Mouse (Mus musculus): ENCODE data around the gene Saa2. TPM values are rescaled to one million over a fixed set of nuclear protein-coding genes. Genes with fewer than 3 reads are reported as not detected.

Gene Saa2
- total and polyA plus RNA-seq, 3 experiments, result not detected

- Histone ChIP-seq H3K4me3 (ENCODE audit: control insufficient read depth in 1 of 2, insufficient read depth in 1 of 2, low read depth in 2 of 2, low read length in 2 of 2) (no peak overlapping the region), H3K9ac (ENCODE audit: control insufficient read depth, low read depth, low read length, poor library complexity, severe bottlenecking) (no peak overlapping the region), H3K36me3 (ENCODE audit: control insufficient read depth in 1 of 2, insufficient read depth in 2 of 2, low read length in 2 of 2) (peaks cover 12% of the 10 kb centered on the region in 2 experiments), H3K9me3 (replicated peaks; ENCODE audit: insufficient read depth, low read length) (no peaks in the 10 kb centered on the region), H3K79me2 (ENCODE audit: control insufficient read depth, insufficient read depth, low read length, poor library complexity) (peaks cover 9% of the 10 kb centered on the region), H3K4me1 (ENCODE audit: control insufficient read depth in 1 of 2, insufficient read depth in 2 of 2, low read length in 2 of 2) (peaks cover 4% of the 10 kb centered on the region in 2 experiments), H3K27me3 (ENCODE audit: control insufficient read depth in 1 of 2, insufficient read depth in 2 of 2, low read length in 2 of 2) (no peaks in the 10 kb centered on the region), H3K27ac (ENCODE audit: control insufficient read depth, low read depth, low read length) (no peak overlapping the region)
- TF ChIP-seq ZNF384 (IDR thresholded peaks at IDR 0.05; ENCODE audit: low read depth, low read length) (no peak), RAD21 (IDR thresholded peaks at IDR 0.05; ENCODE audit: low read depth, low read length) (no peak), KAT2A (conservative IDR thresholded peaks at IDR 0.05; ENCODE audit: low read depth, low read length) (no peak), TAL1 (IDR thresholded peaks at IDR 0.05; ENCODE audit: low read length) (no peak), HCFC1 (IDR thresholded peaks at IDR 0.05; ENCODE audit: low read depth, low read length) (no peak), GABPA (IDR thresholded peaks at IDR 0.05; ENCODE audit: low read depth, low read length) (no peak), MYB (IDR thresholded peaks at IDR 0.05; ENCODE audit: low read depth, low read length) (no peak), ZC3H11A (IDR thresholded peaks at IDR 0.05; ENCODE audit: low read depth, low read length) (no peak), TBP (IDR thresholded peaks at IDR 0.05; ENCODE audit: low read depth, low read length) (no peak), SIN3A (IDR thresholded peaks at IDR 0.05; ENCODE audit: low read length) (no peak), SMC3 (IDR thresholded peaks at IDR 0.05; ENCODE audit: low read depth, low read length) (no peak), E2F4 (IDR thresholded peaks at IDR 0.05; ENCODE audit: borderline replicate concordance, low read depth, low read length) (no peak), MAFK (IDR thresholded peaks at IDR 0.05; ENCODE audit: borderline replicate concordance, low read depth, low read length) (no peak), MAZ (IDR thresholded peaks at IDR 0.05; ENCODE audit: low read depth, low read length) (no peak), ELF1 (IDR thresholded peaks at IDR 0.05; ENCODE audit: low read depth, low read length) (no peak), ETS1 (IDR thresholded peaks at IDR 0.05; ENCODE audit: low read depth, low read length) (no peak), CTCF (IDR thresholded peaks at IDR 0.05 in 2 of 3, conservative IDR thresholded peaks at IDR 0.05 in 1 of 3; ENCODE audit: control insufficient read depth in 1 of 3, insufficient read depth in 1 of 3, low read depth in 2 of 3, low read length in 3 of 3, poor library complexity in 1 of 3, severe bottlenecking in 1 of 3) (no peak), RCOR1 (IDR thresholded peaks at IDR 0.05; ENCODE audit: low read depth, low read length) (no peak)
- DNase-seq (ENCODE audit: low read depth, low spot score), result no peak
Observed at GRCm38 (mm10) chr7:46789177-46789849, 37.7 kb downstream of the Saa2 start.

GRCm38 (mm10) chr7:46793871-46794270, 42.3 kb downstream of the Saa2 start:
- H3K4me1 ChIP-seq (ENCODE audit: control insufficient read depth in 1 of 2, insufficient read depth in 2 of 2, low read length in 2 of 2), result peaks cover 9 to 13% of the 10 kb centered on the region in 2 experiments
- H3K27ac ChIP-seq (ENCODE audit: control insufficient read depth, low read depth, low read length), result no peak overlapping the region
- H3K36me3 ChIP-seq (ENCODE audit: control insufficient read depth in 1 of 2, insufficient read depth in 2 of 2, low read length in 2 of 2), result peaks cover 13 to 31% of the 10 kb centered on the region in 2 experiments
- no peak overlapping the region for H3K4me3 ChIP-seq (ENCODE audit: control insufficient read depth in 1 of 2, insufficient read depth in 1 of 2, low read depth in 2 of 2, low read length in 2 of 2)
- H3K79me2 ChIP-seq (ENCODE audit: control insufficient read depth, insufficient read depth, low read length, poor library complexity), result peaks cover 43% of the 10 kb centered on the region
- no peak overlapping the region for H3K9ac ChIP-seq (ENCODE audit: control insufficient read depth, low read depth, low read length, poor library complexity, severe bottlenecking)
- no peaks in the 10 kb centered on the region for H3K27me3 ChIP-seq (ENCODE audit: control insufficient read depth in 1 of 2, insufficient read depth in 2 of 2, low read length in 2 of 2)
- no peak for DNase-seq (ENCODE audit: low read depth, low spot score)
- no peaks in the 10 kb centered on the region for H3K9me3 ChIP-seq (replicated peaks; ENCODE audit: insufficient read depth, low read length)
- TF ChIP-seq ZMIZ1 (IDR thresholded peaks at IDR 0.05; ENCODE audit: low read depth, low read length), result no peak
- TF ChIP-seq JUND (IDR thresholded peaks at IDR 0.05; ENCODE audit: low read depth, low read length), result no peak
- TF ChIP-seq SIN3A (IDR thresholded peaks at IDR 0.05; ENCODE audit: low read length), result no peak
- TF ChIP-seq CHD2 (IDR thresholded peaks at IDR 0.05; ENCODE audit: low read length), result no peak
- TF ChIP-seq BHLHE40 (IDR thresholded peaks at IDR 0.05; ENCODE audit: borderline replicate concordance, low read depth, low read length), result no peak
- TF ChIP-seq MAFK (IDR thresholded peaks at IDR 0.05; ENCODE audit: borderline replicate concordance, low read depth, low read length), result no peak
- no peak for TF ChIP-seq CHD1 (IDR thresholded peaks at IDR 0.05; ENCODE audit: low read depth, low read length)
- no peak for TF ChIP-seq NELFE (IDR thresholded peaks at IDR 0.05; ENCODE audit: low read depth, low read length)
- no peak for TF ChIP-seq UBTF (IDR thresholded peaks at IDR 0.05; ENCODE audit: borderline replicate concordance, insufficient read depth, low read depth, low read length)
- TF ChIP-seq ZNF384 (IDR thresholded peaks at IDR 0.05; ENCODE audit: low read depth, low read length), result no peak
- no peak for TF ChIP-seq E2F4 (IDR thresholded peaks at IDR 0.05; ENCODE audit: borderline replicate concordance, low read depth, low read length)

Measured in MEL (cell line).